Mouse (Mus musculus): ENCODE measurements around the gene Olfr1302. TPM values are rescaled to one million over a fixed set of nuclear protein-coding genes. Genes with fewer than 3 reads are reported as not detected.

Olfr1302 gene
- polyA plus RNA-seq (2012; rRNA removed), result not detected in 2 replicates

GRCm38 (mm10) chr2:111777129-111777528 lies at the start of gene Olfr1302:
Gene Olfr1302, plus strand, starts transcription at chr2:111777429.

GRCm38 (mm10) chr2:111750706-111751105 lies 26.5 kb upstream of the Olfr1302 start, which contains the start of gene Olfr1301:
Gene Olfr1301, plus strand, starts transcription at chr2:111751006.

GRCm38 (mm10) chr2:111820240-111820639 lies 43.0 kb downstream of the Olfr1302 start, which contains the start of gene Olfr1303:
Gene Olfr1303, minus strand, starts transcription at chr2:111820340.

Other genes starting within 250 kb of the Olfr1302 start
- gene Olfr1294, start 237.1 kb upstream of the Olfr1302 start, polyA plus RNA-seq (2012; rRNA removed), result not detected in 2 replicates
- not detected in 2 replicates for gene Olfr1295, start 207.7 kb upstream of the Olfr1302 start, polyA plus RNA-seq (2012; rRNA removed)
- gene Olfr1297, start 150.9 kb upstream of the Olfr1302 start, polyA plus RNA-seq (2012; rRNA removed), result not detected in 2 replicates
- gene Olfr1298, start 128.2 kb upstream of the Olfr1302 start, polyA plus RNA-seq (2012; rRNA removed), result not detected in 2 replicates
- not detected in 2 replicates for gene Olfr1299, start 116.0 kb upstream of the Olfr1302 start, polyA plus RNA-seq (2012; rRNA removed)
- not detected in 2 replicates for gene Olfr1301, start 26.4 kb upstream of the Olfr1302 start, polyA plus RNA-seq (2012; rRNA removed)
- not detected in 2 replicates for gene Olfr1303, start 42.9 kb downstream of the Olfr1302 start, polyA plus RNA-seq (2012; rRNA removed)
- not detected in 2 replicates for gene Olfr1305, start 99.7 kb downstream of the Olfr1302 start, polyA plus RNA-seq (2012; rRNA removed)
- not detected in 2 replicates for gene Olfr1306, start 138.8 kb downstream of the Olfr1302 start, polyA plus RNA-seq (2012; rRNA removed)
- not detected in 2 replicates for gene Olfr1307, start 172.0 kb downstream of the Olfr1302 start, polyA plus RNA-seq (2012; rRNA removed)
- gene Olfr1308, start 187.5 kb downstream of the Olfr1302 start, polyA plus RNA-seq (2012; rRNA removed), result not detected in 2 replicates
- gene Olfr1309, start 212.9 kb downstream of the Olfr1302 start, polyA plus RNA-seq (2012; rRNA removed), result not detected in 2 replicates
- gene Olfr1310, start 235.3 kb downstream of the Olfr1302 start, polyA plus RNA-seq (2012; rRNA removed), result not detected in 2 replicates
- not detected in 2 replicates for gene Olfr1311, start 247.0 kb downstream of the Olfr1302 start, polyA plus RNA-seq (2012; rRNA removed)

Measured in stomach, adult 2 months (tissue).